Comparison of ENCODE assay signal across 9 mouse cellular contexts in the genomic region with DNA sequence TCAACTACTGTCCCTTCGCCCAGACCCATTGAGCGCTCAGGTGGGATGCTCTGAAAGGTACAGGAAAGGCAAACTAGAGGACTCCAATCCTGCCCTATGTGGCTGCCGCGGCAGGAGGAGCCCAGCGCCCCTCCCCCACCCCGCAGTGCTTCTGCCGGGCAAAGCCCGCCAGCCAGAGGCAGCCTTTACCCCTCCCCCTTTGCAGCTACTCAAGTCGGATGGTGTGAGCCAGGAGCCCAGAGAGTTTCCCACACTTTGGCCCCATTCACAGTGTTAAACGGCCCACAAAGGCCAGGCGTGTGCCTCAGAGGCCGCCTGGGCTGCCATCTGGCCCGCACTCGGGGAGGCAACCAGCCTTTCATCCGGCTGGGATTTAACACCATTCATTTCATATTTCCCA. TPM values are rescaled to one million over a fixed set of nuclear protein-coding genes. Genes with fewer than 3 reads are reported as not detected.
DNase-seq lines count a peak whose midpoint lies in the region; ATAC-seq and TF ChIP-seq lines count a peak whose summit lies in the region.
"Had no signal": no experiment of that assay in that cellular context is flagged by ENCODE, and none has a peak within 500 bp of the region (broad histone marks: within the 10 kb centered on the region; RNA-seq: fewer than 3 reads in every experiment).

No protein-coding gene starts in this region.

- intact Hi-C loops in heart, postnatal 10 days (cut with DNase I), result no loop called here

- peak overlapping the region; percentile 45 for H3K4me3 ChIP-seq in embryonic facial prominence, embryonic 10.5 days
- H3K4me3 ChIP-seq in layer of hippocampus, adult 2 months, result no peak overlapping the region
- H3K4me3 ChIP-seq in midbrain, embryonic 14.5 days (replicated peaks; ENCODE audit: low read depth, low read length), result no peak overlapping the region

- peaks cover 81% of the 10 kb centered on the region for H3K4me1 ChIP-seq in embryonic facial prominence, embryonic 10.5 days
- H3K4me1 ChIP-seq in midbrain, embryonic 14.5 days (ENCODE audit: control insufficient read depth, insufficient read depth, low read length), result peaks cover 52% of the 10 kb centered on the region

- peak; percentile 63 for ATAC-seq in midbrain, embryonic 14.5 days (ENCODE audit: low FRiP score, low TSS enrichment)
- ATAC-seq in megakaryocyte, adult 5-6 weeks (ENCODE audit: poor library complexity, severe bottlenecking), result no peak

- WGBS in embryonic facial prominence, embryonic 10.5 days, result 1% methylated on average over 15 of the region's 15 CpGs
- WGBS in midbrain, embryonic 14.5 days, result 1% methylated on average over 15 of the region's 15 CpGs

- H3K27ac ChIP-seq in embryonic facial prominence, embryonic 10.5 days (replicated peaks), result peak overlapping the region; percentile 78
- H3K27ac ChIP-seq in layer of hippocampus, adult 2 months, result no peak overlapping the region
- H3K27ac ChIP-seq in midbrain, embryonic 14.5 days (replicated peaks; ENCODE audit: low read depth, low read length), result peak overlapping the region; percentile 70

- no peak for TF ChIP-seq CTCF in layer of hippocampus, adult 2 months (conservative IDR thresholded peaks at IDR 0.05)

- peaks cover 12% of the 10 kb centered on the region for H3K36me3 ChIP-seq in embryonic facial prominence, embryonic 10.5 days (replicated peaks)
- H3K36me3 ChIP-seq in midbrain, embryonic 14.5 days (ENCODE audit: control insufficient read depth, insufficient read depth, low read length), result no peaks in the 10 kb centered on the region

- H3K9me3 ChIP-seq in embryonic facial prominence, embryonic 10.5 days, result no peaks in the 10 kb centered on the region
- H3K9me3 ChIP-seq in midbrain, embryonic 14.5 days (ENCODE audit: control insufficient read depth, low read length), result no peaks in the 10 kb centered on the region

- peak overlapping the region; percentile 39 for H3K9ac ChIP-seq in midbrain, embryonic 14.5 days (replicated peaks; ENCODE audit: low read length)

- peak overlapping the region; percentile 45 for H3K4me2 ChIP-seq in midbrain, embryonic 14.5 days (ENCODE audit: low read length)

- DNase-seq in heart, postnatal 4 days, result peak; percentile 43
- no peak for DNase-seq in heart, postnatal 10 days
- DNase-seq in R1 (ENCODE audit: low read depth, low spot score), result peak; percentile 64
- DNase-seq in embryonic facial prominence, embryonic 10.5 days (ENCODE audit: low spot score), result peak; percentile 83
- peak; percentile 55 to 71 for DNase-seq in layer of hippocampus, adult 2 months (ENCODE audit: low spot score in 2 of 2)
- DNase-seq in midbrain, embryonic 14.5 days, result peak; percentile 89
- DNase-seq in spleen, postnatal 4 days (ENCODE audit: low spot score in 2 of 2), result no peak

- peaks cover 100% of the 10 kb centered on the region for H3K27me3 ChIP-seq in embryonic facial prominence, embryonic 10.5 days (replicated peaks; ENCODE audit: low read depth, poor library complexity, severe bottlenecking)
- H3K27me3 ChIP-seq in midbrain, embryonic 14.5 days (ENCODE audit: control insufficient read depth, insufficient read depth, low read length), result peaks cover 7% of the 10 kb centered on the region; the same call in 1 of the 2 replicates

RNA-seq across cellular contexts. Expression of a gene that starts 2.6 kb away (rescaled TPM):
- not detected for total RNA-seq in heart, postnatal 4 days (2021)
- not detected for total RNA-seq in heart, postnatal 10 days (2021)
- polyA plus RNA-seq in embryonic facial prominence, embryonic 10.5 days (2016; fragmentation: Nextera tagmentation; extraction: Ambion mirVana), result 84.4 and 151 TPM in 2 replicates
- total RNA-seq in layer of hippocampus, adult 2 months (2021), result 10 to 100 TPM; 24.7 to 30.7 TPM
- polyA plus RNA-seq in midbrain, embryonic 14.5 days (2014; fragmentation: Nextera tagmentation; extraction: Ambion mirVana), result 111 and 123 TPM in 2 replicates
- 0.25 and 0.27 TPM in 2 replicates for total RNA-seq in megakaryocyte, adult 5-6 weeks (2015)
- total RNA-seq in megakaryocyte, adult 5-6 weeks (2017), result not detected in 2 replicates
- total RNA-seq: MEL had no signal

RNA-seq across cellular contexts. Expression of a gene that starts 5.8 kb away (rescaled TPM):
- total RNA-seq in heart, postnatal 4 days (2021), result 10 to 100 TPM; 34.9 to 37.5 TPM
- total RNA-seq in heart, postnatal 10 days (2021), result 10 to 100 TPM; 36.5 to 36.8 TPM
- polyA plus RNA-seq in embryonic facial prominence, embryonic 10.5 days (2016; fragmentation: Nextera tagmentation; extraction: Ambion mirVana), result 49.2 and 50.1 TPM in 2 replicates
- 10 to 100 TPM; 41.8 to 43.0 TPM for total RNA-seq in layer of hippocampus, adult 2 months (2021)
- 30.6 and 38.8 TPM in 2 replicates for polyA plus RNA-seq in midbrain, embryonic 14.5 days (2014; fragmentation: Nextera tagmentation; extraction: Ambion mirVana)
- 28.8 and 36.1 TPM in 2 replicates for total RNA-seq in megakaryocyte, adult 5-6 weeks (2015)
- total RNA-seq in megakaryocyte, adult 5-6 weeks (2017), result 19.1 and 27.0 TPM in 2 replicates

RNA-seq across cellular contexts. Expression of a gene that starts 29.8 kb away (rescaled TPM):
- 1 to 10 TPM; 2.7 to 3.7 TPM for total RNA-seq in heart, postnatal 4 days (2021)
- 1 to 10 TPM; 4.1 to 5.7 TPM for total RNA-seq in heart, postnatal 10 days (2021)
- 0.45 and 1.4 TPM in 2 replicates for polyA plus RNA-seq in embryonic facial prominence, embryonic 10.5 days (2016; fragmentation: Nextera tagmentation; extraction: Ambion mirVana)
- 1 to 10 TPM in 1 of 2 experiments, under 1 TPM in 1; 0.84 to 1.3 TPM for total RNA-seq in layer of hippocampus, adult 2 months (2021)
- polyA plus RNA-seq in midbrain, embryonic 14.5 days (2014; fragmentation: Nextera tagmentation; extraction: Ambion mirVana), result not detected in 2 replicates
- 87.1 and 142 TPM in 2 replicates for total RNA-seq in megakaryocyte, adult 5-6 weeks (2015)
- total RNA-seq in megakaryocyte, adult 5-6 weeks (2017), result 67.2 and 77.3 TPM in 2 replicates

RNA-seq across cellular contexts. Expression of a gene that starts 59.2 kb away (rescaled TPM):
- total RNA-seq in heart, postnatal 4 days (2021), result 10 to 100 TPM; 37.8 to 39.7 TPM
- 10 to 100 TPM; 61.7 to 64.3 TPM for total RNA-seq in heart, postnatal 10 days (2021)
- 41.2 and 42.3 TPM in 2 replicates for polyA plus RNA-seq in embryonic facial prominence, embryonic 10.5 days (2016; fragmentation: Nextera tagmentation; extraction: Ambion mirVana)
- 10 to 100 TPM; 48.1 to 48.9 TPM for total RNA-seq in layer of hippocampus, adult 2 months (2021)
- polyA plus RNA-seq in midbrain, embryonic 14.5 days (2014; fragmentation: Nextera tagmentation; extraction: Ambion mirVana), result 52.1 and 53.2 TPM in 2 replicates
- total RNA-seq in megakaryocyte, adult 5-6 weeks (2015), result 8.8 and 9.1 TPM in 2 replicates
- total RNA-seq in megakaryocyte, adult 5-6 weeks (2017), result 5.5 and 6.6 TPM in 2 replicates
- total RNA-seq: MEL had no signal

Comparison
In these comparisons a context has a peak if more than half of its experiments do, and no peak if none do; other contexts are left out.
1. DNase-seq: peak in heart, postnatal 4 days (single experiment), R1 (single experiment), embryonic facial prominence, embryonic 10.5 days (single experiment), layer of hippocampus, adult 2 months (2 of 2) and midbrain, embryonic 14.5 days (single experiment); none in heart, postnatal 10 days (0 of 2) and spleen, postnatal 4 days (0 of 2).
2. RNA of a gene that starts 2.6 kb away (total RNA-seq): 24.7 to 30.7 TPM in layer of hippocampus, adult 2 months; 0.25 to 0.27 TPM in megakaryocyte, adult 5-6 weeks, not detected in heart, postnatal 10 days and not detected in heart, postnatal 4 days; every median in the first group is over 10 times any median in the second.
3. RNA of a gene that starts 29.8 kb away (total RNA-seq): 67.2 to 142 TPM in megakaryocyte, adult 5-6 weeks; 4.1 to 5.7 TPM in heart, postnatal 10 days, 2.7 to 3.7 TPM in heart, postnatal 4 days and 0.84 to 1.3 TPM in layer of hippocampus, adult 2 months; every median in the first group is over 10 times any median in the second.